Mouse (Mus musculus) thymus, adult 2 months (tissue): Measurements from ENCODE around the gene Lgmn.

ENCODE experiments used
- CTCF ChIP-seq: fragments of 200-500 bp; IDR thresholded peaks from 2 replicates; pipeline ENCODE4 v1.5.1; 2012; ENCODE audit warnings: mild to moderate bottlenecking, control low read depth, low read length, moderate library complexity, borderline replicate concordance; ENCODE audit not compliant: control insufficient read depth, poor library complexity, insufficient read depth; ENCODE audit errors: extremely low read depth
- POLR2A ChIP-seq: fragments of 200-500 bp; IDR thresholded peaks from 2 replicates; pipeline ENCODE4 v1.6.1; 2012; ENCODE audit warnings: mild to moderate bottlenecking, low read length, control low read depth, moderate library complexity; ENCODE audit not compliant: control insufficient read depth, poor library complexity, insufficient read depth; ENCODE audit errors: extremely low read depth

DNA sequence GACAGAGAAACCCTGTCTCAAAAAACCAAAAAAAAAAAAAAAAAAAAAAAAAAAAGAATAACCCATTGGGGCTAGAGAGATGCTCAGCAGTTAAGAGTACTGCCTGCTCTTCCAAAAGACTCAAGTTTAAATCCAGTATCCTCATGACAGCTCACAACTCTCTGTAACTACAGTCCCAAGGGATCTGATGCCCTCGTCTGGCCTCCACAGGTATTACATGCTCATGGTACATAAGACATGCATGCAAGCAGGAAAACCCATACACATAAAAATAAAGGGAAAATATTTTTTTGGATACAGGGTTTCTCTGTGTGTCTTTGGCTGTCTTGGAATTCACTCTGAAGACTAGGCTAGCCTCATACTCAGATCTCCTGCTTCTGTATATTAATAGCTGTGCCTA, 93.1 kb downstream of the Lgmn start:
- TF ChIP-seq POLR2A, result no peak
- TF ChIP-seq CTCF, result no peak
